8 mouse cellular contexts compared by ENCODE assay signal in genomic region chr13:80949133-80949697, GRCm38 (mm10).
DNase-seq lines count a peak whose midpoint lies in the region; ATAC-seq and TF ChIP-seq lines count a peak whose summit lies in the region.

No protein-coding gene starts in this region.

- no peak for TF ChIP-seq CTCF in lung, embryonic 14.5 days (IDR thresholded peaks at IDR 0.05; ENCODE audit: low read depth)

- no peaks in the 10 kb centered on the region for H3K9me3 ChIP-seq in embryonic facial prominence, embryonic 15.5 days (replicated peaks)
- no peaks in the 10 kb centered on the region for H3K9me3 ChIP-seq in lung, embryonic 14.5 days (ENCODE audit: low read depth, low read length)

- no peaks in the 10 kb centered on the region for H3K27me3 ChIP-seq in embryonic facial prominence, embryonic 15.5 days
- H3K27me3 ChIP-seq in lung, embryonic 14.5 days (ENCODE audit: insufficient read depth, low read length): no peaks in the 10 kb centered on the region

- H3K4me3 ChIP-seq in embryonic facial prominence, embryonic 15.5 days (replicated peaks): no peak overlapping the region
- H3K4me3 ChIP-seq in lung, embryonic 14.5 days (ENCODE audit: low read depth, low read length): no peak overlapping the region

- no peak overlapping the region for H3K9ac ChIP-seq in embryonic facial prominence, embryonic 15.5 days
- no peak overlapping the region for H3K9ac ChIP-seq in lung, embryonic 14.5 days

- DNase-seq in gastrocnemius, postnatal 25 days: peak; percentile 45
- no peak for DNase-seq in gastrocnemius, postnatal 4 days (ENCODE audit: low spot score in 2 of 2)
- DNase-seq in 3134 (ENCODE audit: extremely low read depth, insufficient read length, low spot score): peak; percentile 59
- DNase-seq in lung, embryonic 14.5 days: peak; percentile 36
- no peak for DNase-seq in right cerebral cortex, postnatal 36 days (ENCODE audit: low spot score in 2 of 2)
- DNase-seq in frontal cortex, postnatal 10 days (ENCODE audit: low spot score in 2 of 2): no peak

- H3K27ac ChIP-seq in embryonic facial prominence, embryonic 15.5 days (replicated peaks): 0 out of 2 replicates have a peak overlapping the region, but pooled peaks have one; percentile 17
- peak overlapping the region; percentile 30; the same call in 1 of the 2 replicates for H3K27ac ChIP-seq in lung, embryonic 14.5 days (ENCODE audit: low read depth)

- H3K4me2 ChIP-seq in embryonic facial prominence, embryonic 15.5 days (replicated peaks): no peak overlapping the region
- no peak overlapping the region for H3K4me2 ChIP-seq in lung, embryonic 14.5 days

- H3K4me1 ChIP-seq in embryonic facial prominence, embryonic 15.5 days: no peaks in the 10 kb centered on the region
- no peaks in the 10 kb centered on the region for H3K4me1 ChIP-seq in lung, embryonic 14.5 days (ENCODE audit: insufficient read depth)

- 51% methylated on average over 6 of the region's 6 CpGs for WGBS in embryonic facial prominence, embryonic 15.5 days
- 28% methylated on average over 6 of the region's 6 CpGs for WGBS in lung, embryonic 14.5 days

- no peak for ATAC-seq in embryonic facial prominence, embryonic 15.5 days (ENCODE audit: insufficient number of reproducible peaks, low FRiP score, low TSS enrichment, low read depth)
- ATAC-seq in lung, embryonic 14.5 days (ENCODE audit: insufficient read depth): peak; percentile 55; the same call in 1 of the 2 replicates
- no peak for ATAC-seq in CD4-positive, CD25-positive, alpha-beta regulatory T cell, adult 4 months

- no peaks in the 10 kb centered on the region for H3K36me3 ChIP-seq in embryonic facial prominence, embryonic 15.5 days
- H3K36me3 ChIP-seq in lung, embryonic 14.5 days (ENCODE audit: insufficient read depth): no peaks in the 10 kb centered on the region

Comparison
In these comparisons a context has a peak if more than half of its experiments do, and no peak if none do; other contexts are left out.
1. DNase-seq: peak in gastrocnemius, postnatal 25 days (single experiment), 3134 (single experiment) and lung, embryonic 14.5 days (single experiment); none in gastrocnemius, postnatal 4 days (0 of 2), right cerebral cortex, postnatal 36 days (0 of 2) and frontal cortex, postnatal 10 days (0 of 2).